Mouse (Mus musculus): ENCODE data around the gene Gm49395. TPM values are rescaled to one million over a fixed set of nuclear protein-coding genes. Genes with fewer than 3 reads are reported as not detected.

Gene Gm49395
- 0.69 TPM for polyA plus RNA-seq (2014; fragmentation: Illumina TruSeq; extraction: RNeasy Lipid Tissue Mini Kit (QIAGEN cat#74804); ENCODE audit: low read depth, low replicate concordance)

GRCm38 (mm10) chr13:115101355-115102191, at the start of gene Gm49395, which contains the start of gene Itga1:
TSS of gene Gm49395 (minus strand) at chr13:115101921.
TSS of gene Itga1 (minus strand) at chr13:115101964.

GRCm38 (mm10) chr13:115090069-115090976, 11.4 kb downstream of the Gm49395 start, which contains the start of gene Pelo:
TSS of gene Pelo (minus strand) at chr13:115090186.

Other genes starting within 250 kb of the Gm49395 start
- 1.1 TPM for gene Itga2, start 169.8 kb downstream of the Gm49395 start, polyA plus RNA-seq (2014; fragmentation: Illumina TruSeq; extraction: RNeasy Lipid Tissue Mini Kit (QIAGEN cat#74804); ENCODE audit: low read depth, low replicate concordance)
- gene Pelo, start 11.7 kb downstream of the Gm49395 start, polyA plus RNA-seq (2014; fragmentation: Illumina TruSeq; extraction: RNeasy Lipid Tissue Mini Kit (QIAGEN cat#74804); ENCODE audit: low read depth, low replicate concordance) = 16.4 TPM
- 11.0 TPM for gene Itga1, start within 50 bp of the Gm49395 start, polyA plus RNA-seq (2014; fragmentation: Illumina TruSeq; extraction: RNeasy Lipid Tissue Mini Kit (QIAGEN cat#74804); ENCODE audit: low read depth, low replicate concordance)